Mouse (Mus musculus): ENCODE measurements around the gene Ctf2.
A peak's percentile ranks its signal among the peaks of the same experiment; 100 is the strongest.
"Not testable (repeated sequence)": the region's sequence is repeated elsewhere in the genome, so short reads cannot be mapped to it uniquely, and the experiment has no call there.

Gene Ctf2

GRCm38 (mm10) chr7:127732066-127732465, at the start of gene Ctf2:
Gene Ctf2 (minus strand): TSS chr7:127732166.
- DNase-seq: not testable (repeated sequence)

- no peak for DNase-seq
Observed at GRCm38 (mm10) chr7:127778350-127778749, 46.4 kb upstream of the Ctf2 start.

GRCm38 (mm10) chr7:127777474-127778266, 45.7 kb upstream of the Ctf2 start:
- peak; percentile 62 for DNase-seq

GRCm38 (mm10) chr7:127776878-127777473, 45.0 kb upstream of the Ctf2 start:
- DNase-seq: peak; percentile 97

- peak; percentile 94 for DNase-seq
Observed at GRCm38 (mm10) chr7:127776426-127776825, 44.5 kb upstream of the Ctf2 start, which contains the start of gene Setd1a. Gene Setd1a (plus strand): TSS chr7:127776670.

GRCm38 (mm10) chr7:127775837-127776236, 43.9 kb upstream of the Ctf2 start:
- DNase-seq: not testable (repeated sequence)

- peak; percentile 73 for DNase-seq
Observed at GRCm38 (mm10) chr7:127773664-127774384, 41.9 kb upstream of the Ctf2 start.

- no peak for DNase-seq
Observed at GRCm38 (mm10) chr7:127772557-127772956, 40.6 kb upstream of the Ctf2 start.

GRCm38 (mm10) chr7:127772080-127772479, 40.1 kb upstream of the Ctf2 start:
- DNase-seq: no peak

- DNase-seq: no peak
Observed at GRCm38 (mm10) chr7:127771262-127771661, 39.3 kb upstream of the Ctf2 start.

GRCm38 (mm10) chr7:127770039-127770905, 38.3 kb upstream of the Ctf2 start:
- DNase-seq: no peak

GRCm38 (mm10) chr7:127769651-127770038, 37.7 kb upstream of the Ctf2 start, which contains the start of gene Orai3:
Gene Orai3 (plus strand): TSS chr7:127769815.
- DNase-seq: peak; percentile 90

- DNase-seq: peak; percentile 95
Observed at GRCm38 (mm10) chr7:127768997-127769593, 37.1 kb upstream of the Ctf2 start.

- DNase-seq: no peak
Observed at GRCm38 (mm10) chr7:127768346-127768996, 36.5 kb upstream of the Ctf2 start.

- no peak for DNase-seq
Observed at GRCm38 (mm10) chr7:127767671-127768345, 35.8 kb upstream of the Ctf2 start.

- no peak for DNase-seq
Observed at GRCm38 (mm10) chr7:127766851-127767609, 35.1 kb upstream of the Ctf2 start.

- no peak for DNase-seq
Observed at GRCm38 (mm10) chr7:127765756-127766155, 33.8 kb upstream of the Ctf2 start.

- no peak for DNase-seq
Observed at GRCm38 (mm10) chr7:127763642-127764041, 31.7 kb upstream of the Ctf2 start.

GRCm38 (mm10) chr7:127761026-127761425, 29.1 kb upstream of the Ctf2 start:
- peak; percentile 82 for DNase-seq

GRCm38 (mm10) chr7:127760478-127760877, 28.5 kb upstream of the Ctf2 start:
- DNase-seq: no peak
